Mouse (Mus musculus): ENCODE data around the gene Gm21970.

DNA sequence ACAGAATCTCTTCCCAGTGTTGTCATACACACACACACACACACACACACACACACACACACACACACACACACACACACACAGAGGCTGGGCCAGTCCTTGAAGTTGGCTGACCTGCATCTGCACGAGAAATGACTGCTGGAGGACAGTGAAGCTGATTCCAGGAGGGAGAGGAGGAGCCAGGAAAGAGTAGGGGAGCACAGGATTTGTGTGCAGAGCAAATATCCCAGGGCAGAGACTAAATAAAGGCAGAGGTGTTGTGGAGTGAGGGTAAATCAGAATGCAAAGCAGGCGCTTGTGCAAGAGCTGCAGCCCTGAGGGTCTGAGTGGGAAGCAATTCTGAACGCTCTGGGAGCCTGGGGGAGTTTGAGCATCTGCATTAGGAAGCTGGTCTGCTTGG lies 31.4 kb upstream of the Gm21970 start:
- TF ChIP-seq CTCF (IDR thresholded peaks at IDR 0.05; ENCODE audit: extremely low read depth, insufficient read depth, low read length) (no peak), POLR2A (IDR thresholded peaks at IDR 0.05; ENCODE audit: extremely low read depth, insufficient read depth, low read length) (no peak)
